In the genomic region with DNA sequence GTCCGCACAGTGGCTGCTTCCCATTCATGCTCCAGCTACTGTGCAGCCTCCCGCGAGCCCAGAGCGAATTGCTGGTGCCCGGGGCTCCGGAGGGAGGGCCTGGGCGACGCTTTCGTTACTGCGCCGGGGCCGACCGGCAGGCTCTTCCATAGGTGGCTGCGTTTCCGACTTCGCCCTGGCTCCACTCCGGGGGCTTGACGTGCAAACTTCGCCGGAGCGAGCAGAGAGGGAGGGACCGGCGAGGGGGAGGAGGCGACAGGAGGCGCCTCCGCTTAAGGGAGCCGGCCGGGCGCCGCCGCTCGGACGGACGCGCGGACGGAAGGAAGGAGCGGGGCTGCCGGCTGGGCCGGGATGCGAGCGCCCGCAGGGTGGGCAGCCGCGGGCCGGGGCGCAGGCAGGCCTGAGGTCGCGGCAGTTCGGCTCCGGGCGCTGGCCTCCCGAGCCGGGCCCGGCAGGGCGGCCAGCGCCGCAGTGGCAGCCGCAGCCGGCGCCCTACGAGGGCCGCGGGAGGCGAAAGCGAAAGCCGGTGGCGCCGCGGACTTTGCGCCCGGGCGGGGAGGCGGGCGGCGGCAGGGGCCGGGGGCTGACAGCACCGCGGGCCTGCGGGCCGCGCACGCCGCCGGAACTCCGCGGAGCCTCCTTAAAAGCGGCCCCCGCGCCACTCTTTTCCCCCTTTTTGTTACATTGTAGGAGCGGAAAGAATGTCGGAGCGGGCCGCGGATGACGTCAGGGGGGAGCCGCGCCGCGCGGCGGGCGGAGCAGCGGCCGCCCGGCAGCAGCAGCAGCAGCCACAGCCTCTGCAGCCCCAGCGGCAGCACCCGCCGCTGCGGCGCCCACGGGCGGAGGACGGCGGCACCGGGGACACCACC, we compare ENCODE assay signal across 8 mouse cellular contexts. TPM values are rescaled to one million over a fixed set of nuclear protein-coding genes. Genes with fewer than 3 reads are reported as not detected.
DNase-seq lines count a peak whose midpoint lies in the region; ATAC-seq lines count a peak whose summit lies in the region.

No protein-coding gene starts in this region.

- ATAC-seq in hindbrain, embryonic 15.5 days (ENCODE audit: low FRiP score, low read depth), result peak; percentile 91

- peak overlapping the region; percentile 92 for H3K9ac ChIP-seq in hindbrain, embryonic 15.5 days

- DNase-seq in WW6 (ENCODE audit: low read depth, low spot score), result peak; percentile 61
- DNase-seq in cerebellum, postnatal 36 days, result peak; percentile 80 to 81
- DNase-seq in frontal cortex, postnatal 36 days (ENCODE audit: low spot score in 2 of 2), result peak; percentile 82 to 87
- DNase-seq in left cerebral cortex, adult 11 months (ENCODE audit: low spot score), result peak; percentile 73
- DNase-seq in lung, postnatal 36 days, result peak; percentile 92
- DNase-seq in retina, embryonic 14.5 days (ENCODE audit: low spot score), result peak; percentile 76
- peak; percentile 84 to 89 for DNase-seq in thymus, postnatal 36 days

- no peaks in the 10 kb centered on the region for H3K9me3 ChIP-seq in hindbrain, embryonic 15.5 days

- WGBS in hindbrain, embryonic 15.5 days, result under 1% methylated on average over 111 of the region's 116 CpGs

- H3K36me3 ChIP-seq in hindbrain, embryonic 15.5 days, result no peaks in the 10 kb centered on the region; the same call in 1 of the 2 replicates

- H3K27ac ChIP-seq in hindbrain, embryonic 15.5 days (replicated peaks), result peak overlapping the region; percentile 99

- peak overlapping the region; percentile 74 for H3K4me2 ChIP-seq in hindbrain, embryonic 15.5 days

- no peaks in the 10 kb centered on the region for H3K27me3 ChIP-seq in hindbrain, embryonic 15.5 days

- H3K4me1 ChIP-seq in hindbrain, embryonic 15.5 days (replicated peaks), result peaks cover 18% of the 10 kb centered on the region

- peak overlapping the region; percentile 94 for H3K4me3 ChIP-seq in hindbrain, embryonic 15.5 days

RNA-seq across cellular contexts. Expression of a gene that starts 51.0 kb away (rescaled TPM):
- polyA plus RNA-seq in hindbrain, embryonic 15.5 days (2015; fragmentation: Nextera tagmentation; extraction: Ambion mirVana), result 174 and 193 TPM in 2 replicates

RNA-seq across cellular contexts. Expression of a gene that starts 51.4 kb away (rescaled TPM):
- 3.8 and 4.6 TPM in 2 replicates for polyA plus RNA-seq in hindbrain, embryonic 15.5 days (2015; fragmentation: Nextera tagmentation; extraction: Ambion mirVana)

Comparison
In these comparisons a context has a peak if more than half of its experiments do, and no peak if none do; other contexts are left out.
1. Peak in every context shown above with its lines: DNase-seq, ATAC-seq, H3K4me3 ChIP-seq and H3K27ac ChIP-seq.